Mouse (Mus musculus): ENCODE results near the gene Tbx1.
A peak's percentile ranks its signal among the peaks of the same experiment; 100 is the strongest.
"Not testable (repeated sequence)": the region's sequence is repeated elsewhere in the genome, so short reads cannot be mapped to it uniquely, and the experiment has no call there.

Gene Tbx1

GRCm38 (mm10) chr16:18543151-18543829, 47.2 kb downstream of the Tbx1 start:
- DNase-seq = peak; percentile 34 to 43

- no peak for DNase-seq
Measured at GRCm38 (mm10) chr16:18539281-18539680, 51.2 kb downstream of the Tbx1 start.

- DNase-seq = no peak
Measured at GRCm38 (mm10) chr16:18537407-18537990, 53.0 kb downstream of the Tbx1 start.

- not testable (repeated sequence) for DNase-seq
Measured at GRCm38 (mm10) chr16:18533061-18533460, 57.4 kb downstream of the Tbx1 start.

Data from kidney, postnatal 4 days (tissue).